Mouse (Mus musculus) lung, adult 2 months (tissue): ENCODE data around the gene Tep1.

ENCODE experiments used
- CTCF ChIP-seq: fragments of 200-500 bp; IDR thresholded peaks from 2 replicates; pipeline ENCODE4 v1.5.1; 2011; ENCODE audit warnings: mild to moderate bottlenecking, low read length, control low read depth; ENCODE audit not compliant: insufficient read depth
- POLR2A ChIP-seq: fragments of 200-500 bp; IDR thresholded peaks from 2 replicates; pipeline ENCODE4 v1.6.1; 2011; ENCODE audit warnings: low read depth, mild to moderate bottlenecking, control low read depth, low read length, borderline replicate concordance; ENCODE audit errors: extremely low read depth

DNA sequence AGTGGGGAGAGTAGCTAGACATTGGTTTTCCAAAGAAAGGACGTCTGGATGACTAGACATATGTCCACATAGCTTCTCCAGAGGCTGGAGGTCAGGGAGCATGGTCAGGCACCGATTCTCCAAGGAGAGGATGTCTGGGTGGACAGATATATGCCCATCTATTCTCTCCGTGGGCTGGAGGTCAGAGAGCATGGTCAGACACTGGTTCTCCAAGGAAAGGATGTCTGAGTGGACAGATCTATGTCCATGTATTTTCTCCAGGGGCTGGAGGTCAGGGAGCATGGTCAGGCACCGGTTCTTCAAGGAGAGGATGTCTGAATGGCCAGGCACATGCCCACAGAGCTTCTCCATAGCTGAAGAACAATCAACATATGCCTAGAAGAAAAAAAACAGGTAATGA is 2.1 kb downstream of the Tep1 start:
- TF ChIP-seq POLR2A (no peak), CTCF (no peak)
